Mouse (Mus musculus) lung, embryonic 15.5 days (tissue): ENCODE data around the gene Dnaja1. TPM values are rescaled to one million over a fixed set of nuclear protein-coding genes. Genes with fewer than 3 reads are reported as not detected.

Source experiments
- ATAC-seq: fragments of 200-750 bp; cut with Nextera tagmentation; 2 replicates; pipeline ENCODE4 v1.8.0; 2017; ENCODE audit warnings: moderate number of reproducible peaks, borderline replicate concordance; ENCODE audit not compliant: low FRiP score, low TSS enrichment; ENCODE audit errors: extremely low read depth
- H3K27ac ChIP-seq: fragments of 300-500 bp; sonication (generic); 2 replicates; pipeline ENCODE4 v1.5.1; 2015; ENCODE audit warnings: moderate library complexity, mild to moderate bottlenecking, inconsistent platforms
- H3K27me3 ChIP-seq: fragments of 300-500 bp; sonication (generic); 2 replicates; pipeline ENCODE4 v1.6.1; 2015; ENCODE audit warnings: inconsistent platforms
- H3K36me3 ChIP-seq: fragments of 300-500 bp; sonication (generic); 2 replicates; pipeline ENCODE4 v1.6.1; 2015; ENCODE audit warnings: inconsistent platforms
- H3K4me1 ChIP-seq: fragments of 300-500 bp; sonication (generic); 2 replicates; pipeline ENCODE4 v1.6.1; 2015; ENCODE audit warnings: inconsistent platforms
- H3K4me2 ChIP-seq: fragments of 300-500 bp; sonication (generic); 2 replicates; pipeline ENCODE4 v1.6.1; 2015; ENCODE audit warnings: inconsistent platforms, mild to moderate bottlenecking, moderate library complexity
- H3K4me3 ChIP-seq: fragments of 300-500 bp; sonication (generic); 2 replicates; pipeline ENCODE4 v1.5.1; 2015; ENCODE audit warnings: mild to moderate bottlenecking, inconsistent platforms
- H3K9ac ChIP-seq: fragments of 300-500 bp; sonication (generic); 2 replicates; pipeline ENCODE4 v1.6.1; 2015; ENCODE audit warnings: inconsistent platforms
- H3K9me3 ChIP-seq: fragments of 300-500 bp; sonication (generic); 2 replicates; pipeline ENCODE4 v1.6.1; 2016; ENCODE audit warnings: inconsistent platforms
- WGBS: fragments of 180-500 bp; shearing (Covaris S2); methylation state at CpG from one replicate; pipeline ENCODE4 v1.1.7; 2015; 5-methylcytosine and 5-hydroxymethylcytosine counted together
- polyA plus RNA-seq: library from polyadenylated mRNA; unstranded; fragments of >200 nt; fragmentation: Nextera tagmentation; extraction: Ambion mirVana; gene quantifications from 2 replicates; pipeline ENCODE4 v1.2.1, GENCODE M21; 2015

Dnaja1 gene
- polyA plus RNA-seq, 1 experiment from 2014 or later: 428 TPM

DNA sequence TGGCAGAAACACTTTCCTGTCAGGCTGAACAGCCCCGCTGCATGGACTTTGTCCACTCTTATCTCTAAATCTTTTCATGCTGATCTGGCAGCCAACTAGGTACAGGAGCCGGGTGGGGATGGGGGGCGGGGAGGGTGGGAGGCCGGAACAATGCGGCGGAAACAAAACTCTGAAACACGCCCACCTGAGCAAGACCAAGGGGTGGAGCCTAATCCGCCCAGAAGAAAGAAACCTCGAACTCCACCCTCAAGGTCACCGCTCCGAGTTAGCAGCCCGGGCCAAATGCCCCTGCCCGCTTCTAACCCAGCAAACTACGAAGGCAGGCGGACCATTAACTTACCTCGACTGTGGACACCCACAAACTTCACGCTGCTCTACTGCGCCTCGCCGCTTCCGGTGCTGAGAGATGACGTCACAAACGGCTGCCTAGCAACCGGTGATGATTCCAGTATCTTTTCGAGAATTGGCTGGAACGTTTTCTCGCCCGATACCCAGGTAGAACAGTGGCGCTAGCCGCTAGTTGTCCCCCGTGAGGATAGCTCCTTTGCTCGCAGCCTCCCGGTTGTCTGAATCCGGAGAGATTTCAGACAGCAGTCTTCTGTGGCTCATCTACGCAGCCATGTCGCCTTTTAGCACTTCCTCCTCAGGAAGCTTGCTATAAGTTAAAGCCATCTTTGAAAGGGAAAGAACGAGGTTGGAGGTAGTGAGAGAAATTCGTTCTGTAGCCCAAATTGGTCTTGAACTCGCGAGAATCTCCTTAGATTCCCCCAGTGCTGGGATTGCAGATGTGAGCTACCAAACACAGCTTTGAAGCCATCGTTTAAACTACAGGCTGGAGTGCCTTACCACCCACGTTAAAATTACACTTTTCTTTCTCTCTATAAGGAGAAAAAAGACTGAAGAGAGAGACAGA, 18.9 kb upstream of the Dnaja1 start, which contains the start of gene Aptx:
Aptx (minus strand) TSS at position 398 of the 913 bp plus-strand sequence.
- WGBS: under 1% methylated on average over 42 of the region's 42 CpGs
- peak within 1 kb of the TSS; percentile 61 for H3K4me3 ChIP-seq
- H3K4me1 ChIP-seq: peaks cover 18% of the 10 kb centered on the region
- H3K27me3 ChIP-seq: no peaks in the 10 kb centered on the region
- H3K27ac ChIP-seq: peak within 1 kb of the TSS; percentile 98
- peak; percentile 92 for ATAC-seq
- no peaks in the 10 kb centered on the region for H3K9me3 ChIP-seq
- H3K9ac ChIP-seq: peak within 1 kb of the TSS; percentile 67
- no peaks in the 10 kb centered on the region for H3K36me3 ChIP-seq
- H3K4me2 ChIP-seq: peak within 1 kb of the TSS; percentile 67

DNA sequence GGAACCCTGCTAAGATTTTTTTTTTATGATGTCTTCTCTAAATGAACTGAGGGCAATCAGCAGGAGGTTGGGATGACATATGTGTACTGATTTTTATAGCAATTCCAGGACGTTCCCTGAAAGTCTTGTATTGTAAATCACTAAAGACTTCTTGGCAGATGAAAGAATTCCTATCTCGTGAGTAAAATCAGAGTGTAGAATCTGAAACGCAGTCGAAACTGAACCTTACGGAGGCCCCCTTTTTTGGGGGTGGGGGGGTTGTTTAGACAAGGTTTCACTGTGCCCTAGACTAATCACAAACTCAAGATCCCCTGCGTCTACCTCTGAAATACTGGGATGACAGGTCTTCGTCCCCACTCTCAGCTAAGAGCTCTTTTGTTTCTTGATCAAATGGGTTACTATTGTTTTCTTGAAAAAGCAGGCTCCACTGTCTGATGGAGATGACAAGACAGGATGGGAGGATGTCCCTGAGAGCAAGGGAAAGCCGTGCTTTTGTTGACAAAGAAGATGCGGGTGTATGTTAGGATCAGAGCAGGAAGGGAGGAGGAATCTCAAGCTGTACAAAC, 18.2 kb upstream of the Dnaja1 start:
- WGBS: 18% methylated on average over 9 of the region's 9 CpGs
- no peaks in the 10 kb centered on the region for H3K27me3 ChIP-seq
- peak overlapping the region; percentile 67 for H3K4me2 ChIP-seq
- H3K36me3 ChIP-seq: no peaks in the 10 kb centered on the region
- peaks cover 18% of the 10 kb centered on the region for H3K4me1 ChIP-seq
- peak overlapping the region; percentile 67 for H3K9ac ChIP-seq
- ATAC-seq: no peak
- H3K4me3 ChIP-seq: peak overlapping the region; percentile 61
- H3K9me3 ChIP-seq: no peaks in the 10 kb centered on the region
- peak overlapping the region; percentile 98 for H3K27ac ChIP-seq

DNA sequence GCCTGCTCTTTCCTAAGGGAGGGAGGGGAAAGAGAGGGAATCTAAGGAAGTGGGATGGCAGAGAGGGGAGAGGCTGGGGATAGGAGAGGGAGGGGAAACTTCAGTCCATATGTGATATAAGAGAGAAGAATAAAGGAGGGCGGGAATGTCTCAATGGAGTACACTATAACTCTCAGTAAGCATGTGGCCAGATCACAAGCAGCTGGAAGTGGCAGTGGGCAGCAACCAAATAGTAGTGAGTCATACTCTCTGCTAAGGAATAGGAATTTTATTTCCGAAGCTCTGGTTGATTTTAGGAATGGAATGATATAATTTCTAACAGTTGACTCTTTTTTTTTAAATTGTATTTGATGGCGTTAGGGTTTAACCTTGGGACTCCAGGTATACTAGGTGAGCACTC, 4.8 kb upstream of the Dnaja1 start:
- 87% methylated on average over 3 of the region's 3 CpGs for WGBS

DNA sequence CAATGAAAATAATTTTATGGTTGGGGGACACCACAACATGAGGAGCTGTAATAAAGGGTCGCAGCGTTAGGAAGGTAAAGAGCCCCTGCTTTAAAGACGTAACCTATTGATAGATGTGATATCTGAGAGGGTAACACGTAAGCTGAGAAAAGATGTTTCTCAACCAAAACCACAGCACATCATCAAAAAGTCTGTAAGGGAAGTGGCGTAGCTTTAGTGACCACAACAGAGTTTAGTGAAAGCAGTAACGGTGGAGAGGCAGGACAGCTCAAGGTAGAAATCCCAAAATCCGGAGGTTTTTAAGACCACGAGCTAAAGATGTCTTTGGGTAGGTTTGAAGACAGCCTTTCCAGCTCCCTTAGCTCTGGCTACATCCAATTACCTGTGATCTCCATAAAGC, 1.0 kb upstream of the Dnaja1 start:
- 90% methylated on average over 8 of the region's 8 CpGs for WGBS

More for the DNA sequence above, 4.8 kb upstream of the Dnaja1 start:
- Histone ChIP-seq H3K9ac (no peak overlapping the region), H3K9me3 (no peaks in the 10 kb centered on the region), H3K4me3 (no peak overlapping the region), H3K4me2 (no peak overlapping the region), H3K27ac (no peak overlapping the region), H3K36me3 (no peaks in the 10 kb centered on the region), H3K4me1 (peaks cover 7% of the 10 kb centered on the region), H3K27me3 (no peaks in the 10 kb centered on the region)
- no peak for ATAC-seq

DNA sequence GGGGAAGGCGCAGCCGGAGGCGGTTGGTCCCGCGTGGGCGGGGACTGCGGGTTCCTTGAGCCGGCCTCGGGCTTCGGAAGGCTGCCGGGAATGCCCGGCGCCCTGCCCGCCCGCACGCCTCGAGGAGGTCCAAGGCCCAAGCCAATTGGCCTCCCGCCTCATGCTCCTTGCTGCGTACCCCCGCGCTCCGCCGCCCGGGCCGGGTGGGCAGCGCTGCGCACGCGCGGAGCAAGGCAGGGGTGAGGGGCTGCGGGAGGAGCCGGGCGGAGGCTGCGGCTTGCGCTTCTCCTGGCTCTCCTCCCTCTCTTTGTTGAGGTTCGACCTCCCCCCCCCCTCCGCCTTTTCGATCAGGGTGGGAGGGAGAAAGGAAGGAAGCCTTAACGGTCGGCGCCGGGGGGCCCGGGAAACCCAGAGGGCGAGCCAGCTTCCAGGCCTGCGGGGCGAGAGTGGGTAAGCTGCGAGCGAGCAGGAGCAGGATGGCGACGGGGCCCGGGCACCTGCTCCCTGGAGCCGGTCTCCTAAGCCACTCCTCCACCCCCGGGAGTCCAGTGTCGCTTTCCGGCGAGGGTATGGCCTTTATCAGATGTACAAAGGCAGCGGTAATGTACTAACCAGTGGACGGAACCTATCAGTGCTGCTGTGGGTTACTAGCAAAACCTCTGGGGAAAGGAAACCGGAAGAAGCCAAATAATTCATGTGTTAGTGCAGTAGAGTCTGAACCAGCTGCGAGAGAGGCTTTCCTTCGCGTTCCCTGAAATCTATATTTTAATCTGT, 924 bp downstream of the Dnaja1 start:
- H3K27me3 ChIP-seq: no peaks in the 10 kb centered on the region
- H3K9ac ChIP-seq: peak overlapping the region; percentile 97
- H3K36me3 ChIP-seq: peaks cover 28% of the 10 kb centered on the region
- peak overlapping the region; percentile 99 for H3K27ac ChIP-seq
- WGBS: 1% methylated on average over 59 of the region's 62 CpGs
- peak overlapping the region; percentile 93 for H3K4me3 ChIP-seq
- H3K4me1 ChIP-seq: peaks cover 29% of the 10 kb centered on the region
- H3K9me3 ChIP-seq: no peaks in the 10 kb centered on the region
- H3K4me2 ChIP-seq: peak overlapping the region; percentile 76
- ATAC-seq: peak; percentile 86

More for the DNA sequence above, 1.0 kb upstream of the Dnaja1 start:
- Histone ChIP-seq H3K4me3 (no peak overlapping the region), H3K4me1 (peaks cover 21% of the 10 kb centered on the region), H3K9ac (no peak overlapping the region), H3K36me3 (peaks cover 14% of the 10 kb centered on the region), H3K27ac (peak overlapping the region; percentile 99), H3K27me3 (no peaks in the 10 kb centered on the region), H3K4me2 (peak overlapping the region; percentile 76; the same call in 1 of the 2 replicates), H3K9me3 (no peaks in the 10 kb centered on the region)
- ATAC-seq: no peak

DNA sequence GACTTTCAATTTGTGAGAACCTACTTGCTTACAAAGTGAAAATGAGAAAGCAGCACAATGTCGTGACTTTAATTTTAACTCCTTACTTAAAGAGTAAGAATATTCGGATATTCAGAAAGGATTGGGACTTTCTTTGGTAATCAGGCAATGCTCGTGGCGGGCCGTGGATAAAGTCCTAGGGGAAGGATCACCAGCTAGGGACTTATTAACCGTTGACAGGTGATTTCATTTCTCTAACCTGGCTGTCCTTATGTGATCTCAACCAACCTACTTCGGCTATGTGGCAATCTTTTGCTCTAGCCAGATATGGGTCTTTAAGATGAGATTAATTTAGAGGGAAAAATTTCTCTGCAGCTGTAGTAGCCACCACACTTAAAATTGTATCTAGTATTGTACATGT, 3.2 kb downstream of the Dnaja1 start:
- Histone ChIP-seq H3K4me3 (0 out of 2 replicates have a peak overlapping the region, but pooled peaks have one; percentile 93), H3K4me2 (peak overlapping the region; percentile 76), H3K4me1 (peaks cover 29% of the 10 kb centered on the region), H3K9me3 (no peaks in the 10 kb centered on the region), H3K27ac (no peak overlapping the region), H3K36me3 (peaks cover 47% of the 10 kb centered on the region), H3K27me3 (no peaks in the 10 kb centered on the region), H3K9ac (no peak overlapping the region)
- WGBS: 78% methylated on average over 7 of the region's 7 CpGs
- ATAC-seq: no peak

DNA sequence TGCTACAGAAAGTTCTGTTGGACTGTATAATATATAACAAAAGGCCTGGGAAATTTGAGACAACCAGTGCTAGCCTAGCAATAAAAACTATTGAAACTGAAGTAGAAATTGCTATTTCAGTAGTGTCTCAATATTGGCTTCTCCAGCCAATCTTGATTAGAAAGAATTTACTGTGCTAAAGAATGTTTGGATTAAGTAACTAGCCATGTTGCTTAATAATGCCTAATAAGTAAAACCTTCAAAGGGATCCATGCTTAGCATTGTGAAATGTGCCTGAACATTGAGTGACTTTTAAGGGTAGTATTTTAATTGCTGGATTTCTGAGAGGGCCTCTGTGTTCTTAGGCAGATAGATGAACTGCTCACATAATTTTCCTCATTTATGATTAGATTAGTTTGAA, 3.6 kb downstream of the Dnaja1 start:
- Histone ChIP-seq H3K27ac (no peak overlapping the region), H3K9ac (no peak overlapping the region), H3K4me1 (peaks cover 29% of the 10 kb centered on the region), H3K36me3 (peaks cover 50% of the 10 kb centered on the region), H3K4me2 (no peak overlapping the region), H3K9me3 (no peaks in the 10 kb centered on the region), H3K4me3 (no peak overlapping the region), H3K27me3 (no peaks in the 10 kb centered on the region)
- no peak for ATAC-seq

DNA sequence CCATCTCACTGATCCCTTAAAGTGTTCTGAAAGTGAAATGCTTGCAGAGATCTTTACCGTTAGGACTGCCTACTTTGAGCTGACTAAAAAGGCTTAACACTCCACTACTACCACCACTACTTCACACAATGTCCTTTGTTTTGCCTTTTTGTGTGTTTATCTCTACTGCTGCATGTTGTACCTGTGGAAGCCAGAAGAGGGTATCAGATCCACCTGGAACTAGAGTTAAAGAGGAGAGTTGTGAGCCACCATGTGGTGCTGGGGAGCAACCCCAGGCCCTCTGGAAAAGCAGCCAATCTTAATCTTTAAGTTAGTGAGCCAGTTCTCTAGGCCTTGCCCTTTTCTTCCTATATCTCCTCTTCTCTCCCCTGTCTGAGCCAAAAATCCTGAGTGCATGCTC, 5.3 kb downstream of the Dnaja1 start:
- Histone ChIP-seq H3K9ac (0 out of 2 replicates have a peak overlapping the region, but pooled peaks have one; percentile 4), H3K4me2 (no peak overlapping the region), H3K4me1 (peaks cover 21% of the 10 kb centered on the region), H3K4me3 (no peak overlapping the region), H3K36me3 (peaks cover 67% of the 10 kb centered on the region), H3K9me3 (no peaks in the 10 kb centered on the region), H3K27ac (no peak overlapping the region), H3K27me3 (no peaks in the 10 kb centered on the region)
- no peak for ATAC-seq
- WGBS: 65% methylated on average over 1 of the region's 1 CpGs

DNA sequence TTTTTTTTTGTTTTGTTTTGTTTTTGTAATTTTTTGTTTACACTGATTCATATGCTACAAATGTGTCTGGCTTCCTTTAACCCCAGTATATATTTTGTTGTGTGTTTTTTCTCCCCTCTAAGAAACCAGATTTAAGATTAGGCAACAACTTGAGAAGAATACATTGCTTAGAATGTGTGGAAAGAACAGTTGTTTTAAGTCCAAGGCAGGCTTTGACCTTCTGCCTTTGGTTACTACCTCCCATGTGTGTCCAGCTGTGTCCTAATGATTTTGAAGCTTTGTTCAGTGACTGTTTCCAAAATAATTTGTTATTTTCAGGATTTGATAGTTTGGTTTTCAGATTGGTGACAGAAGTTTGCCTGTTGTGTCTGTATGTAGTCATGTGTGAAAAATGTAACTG, 9.3 kb downstream of the Dnaja1 start:
- ATAC-seq: no peak
- H3K27me3 ChIP-seq: no peaks in the 10 kb centered on the region
- no peak overlapping the region for H3K4me3 ChIP-seq
- H3K27ac ChIP-seq: no peak overlapping the region
- H3K4me2 ChIP-seq: no peak overlapping the region
- no peaks in the 10 kb centered on the region for H3K9me3 ChIP-seq
- H3K36me3 ChIP-seq: peaks cover 84% of the 10 kb centered on the region
- H3K9ac ChIP-seq: no peak overlapping the region
- H3K4me1 ChIP-seq: peaks cover 7% of the 10 kb centered on the region; the same call in 1 of the 2 replicates

DNA sequence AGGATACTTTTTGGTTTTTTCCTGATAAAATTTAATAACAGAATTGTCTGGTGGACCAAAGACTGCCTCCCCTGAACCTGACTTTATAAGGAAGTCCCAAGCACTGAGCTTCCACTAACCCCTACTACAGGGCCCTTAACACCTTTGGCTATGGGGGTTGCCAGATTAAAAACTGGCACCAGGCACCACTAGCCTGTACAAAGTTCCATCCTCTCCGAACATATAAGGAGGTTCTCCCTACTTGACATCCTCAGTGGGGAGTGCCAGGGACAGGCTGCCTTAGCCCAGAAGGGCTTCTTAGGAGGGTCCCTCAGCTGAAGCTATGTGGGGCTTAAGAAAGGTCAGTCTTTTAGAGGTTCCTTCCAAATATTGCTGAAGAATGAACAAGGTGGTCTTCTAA, 13.4 kb downstream of the Dnaja1 start:
- H3K9me3 ChIP-seq: no peaks in the 10 kb centered on the region
- no peak overlapping the region for H3K4me2 ChIP-seq
- WGBS: 72% methylated on average over 1 of the region's 1 CpGs
- H3K9ac ChIP-seq: no peak overlapping the region
- H3K27ac ChIP-seq: no peak overlapping the region
- no peak for ATAC-seq
- no peaks in the 10 kb centered on the region for H3K27me3 ChIP-seq
- H3K4me1 ChIP-seq: no peaks in the 10 kb centered on the region
- H3K36me3 ChIP-seq: peaks cover 82% of the 10 kb centered on the region
- no peak overlapping the region for H3K4me3 ChIP-seq

DNA sequence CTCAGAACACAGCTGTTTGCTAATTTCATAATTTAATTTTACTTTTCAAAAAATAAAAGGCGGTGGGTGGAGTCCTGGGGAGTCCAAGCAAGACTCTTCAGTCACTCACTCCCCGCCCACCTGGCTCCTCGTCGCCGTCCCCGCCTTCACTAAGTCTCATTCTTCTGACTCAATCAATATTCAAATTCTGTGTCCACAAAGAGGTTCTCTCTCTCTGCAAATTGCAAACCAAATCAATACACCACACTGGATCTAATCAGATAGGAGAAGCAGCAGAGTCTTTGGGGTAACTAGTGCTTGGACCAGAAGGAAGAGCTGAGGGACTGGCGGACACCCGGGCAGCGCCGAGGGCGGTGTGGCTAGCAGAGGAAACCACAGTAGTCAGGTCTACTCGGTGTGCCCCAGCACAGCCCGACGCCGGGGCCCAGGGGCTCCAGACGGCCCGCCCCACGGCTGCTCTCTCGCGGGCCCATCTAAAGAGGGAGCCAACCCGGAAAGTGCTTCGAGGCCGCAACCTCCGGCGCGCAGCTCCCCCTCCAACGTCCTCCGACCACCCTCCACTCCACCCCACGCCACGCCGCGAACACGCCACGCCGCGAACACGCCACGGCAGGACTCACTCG, 35.3 kb downstream of the Dnaja1 start:
- Histone ChIP-seq H3K36me3 (peaks cover 31% of the 10 kb centered on the region), H3K4me2 (peak overlapping the region; percentile 71), H3K4me3 (peak overlapping the region; percentile 99), H3K9ac (peak overlapping the region; percentile 92), H3K4me1 (peaks cover 4% of the 10 kb centered on the region; the same call in 1 of the 2 replicates), H3K27ac (peak overlapping the region; percentile 27; the same call in 1 of the 2 replicates), H3K27me3 (no peaks in the 10 kb centered on the region), H3K9me3 (no peaks in the 10 kb centered on the region)
- ATAC-seq: peak; percentile 77
- WGBS: under 1% methylated on average over 36 of the region's 39 CpGs
